Mouse (Mus musculus): ENCODE results near the gene Dnaja1.
A peak's percentile ranks its signal among the peaks of the same experiment; 100 is the strongest.

The Dnaja1 gene

GRCm38 (mm10) chr4:40757157-40757779, 35.3 kb downstream of the Dnaja1 start:
- DNase-seq: no peak

GRCm38 (mm10) chr4:40757780-40758420, 36.0 kb downstream of the Dnaja1 start, which contains the start of gene Smu1:
Smu1 (minus strand) TSS chr4:40757923.
- DNase-seq: peak; percentile 96

GRCm38 (mm10) chr4:40759876-40760275, 37.9 kb downstream of the Dnaja1 start:
- DNase-seq: no peak

- peak; percentile 30 for DNase-seq
Measured at GRCm38 (mm10) chr4:40774279-40775259, 52.6 kb downstream of the Dnaja1 start.

- no peak for DNase-seq
Measured at GRCm38 (mm10) chr4:40776416-40776815, 54.5 kb downstream of the Dnaja1 start.

GRCm38 (mm10) chr4:40777116-40777515, 55.2 kb downstream of the Dnaja1 start:
- no peak for DNase-seq

GRCm38 (mm10) chr4:40778656-40779055, 56.7 kb downstream of the Dnaja1 start:
- no peak for DNase-seq

GRCm38 (mm10) chr4:40781143-40781542, 59.2 kb downstream of the Dnaja1 start:
- DNase-seq: no peak

- DNase-seq: no peak
Measured at GRCm38 (mm10) chr4:40781797-40782495, 60.0 kb downstream of the Dnaja1 start.

GRCm38 (mm10) chr4:40783049-40783448, 61.1 kb downstream of the Dnaja1 start:
- DNase-seq: no peak

GRCm38 (mm10) chr4:40784556-40785169, 62.7 kb downstream of the Dnaja1 start:
- no peak for DNase-seq

GRCm38 (mm10) chr4:40785620-40786166, 63.7 kb downstream of the Dnaja1 start:
- no peak for DNase-seq

- DNase-seq: no peak
Measured at GRCm38 (mm10) chr4:40786578-40786977, 64.6 kb downstream of the Dnaja1 start.
